Mouse (Mus musculus) testis, adult 2 months (tissue): ENCODE data around the gene Rcl1. TPM values are rescaled to one million over a fixed set of nuclear protein-coding genes. Genes with fewer than 3 reads are reported as not detected.

Experiments used
- H3K27ac ChIP-seq: fragments of 200-500 bp; 2 replicates; pipeline ENCODE4 v1.5.1; 2012; ENCODE audit warnings: low read depth, low read length; ENCODE audit not compliant: control insufficient read depth, insufficient read depth
- H3K27me3 ChIP-seq: fragments of 200-500 bp; 2 replicates; pipeline ENCODE4 v1.6.1; 2012; ENCODE audit warnings: mild to moderate bottlenecking, low read length, moderate library complexity; ENCODE audit not compliant: control insufficient read depth, insufficient read depth
- H3K36me3 ChIP-seq: fragments of 200-500 bp; 2 replicates; pipeline ENCODE4 v1.6.1; 2012; ENCODE audit warnings: mild to moderate bottlenecking, low read length; ENCODE audit not compliant: control insufficient read depth, insufficient read depth
- H3K4me1 ChIP-seq: fragments of 200-500 bp; 2 replicates; pipeline ENCODE4 v1.6.1; 2012; ENCODE audit warnings: low read length; ENCODE audit not compliant: control insufficient read depth, insufficient read depth
- H3K4me3 ChIP-seq: fragments of 200-500 bp; 2 replicates; pipeline ENCODE4 v1.5.1; 2012; ENCODE audit warnings: low read depth, mild to moderate bottlenecking, low read length, moderate library complexity, mixed read lengths; ENCODE audit not compliant: control insufficient read depth
- CTCF ChIP-seq: fragments of 200-500 bp; IDR thresholded peaks from 2 replicates; pipeline ENCODE4 v1.5.1; 2012; ENCODE audit warnings: low read depth, mild to moderate bottlenecking, inconsistent platforms, low read length, moderate library complexity; ENCODE audit not compliant: control insufficient read depth, insufficient read depth, insufficient replicate concordance
- POLR2A ChIP-seq: fragments of 200-500 bp; IDR thresholded peaks from 2 replicates; pipeline ENCODE4 v1.6.1; 2012; ENCODE audit warnings: low read depth, mild to moderate bottlenecking, inconsistent platforms, low read length, moderate library complexity; ENCODE audit not compliant: control insufficient read depth
- polyA plus RNA-seq: library from polyadenylated mRNA; depleted of rRNA; stranded (reverse); fragments of >200 nt; gene quantifications from 2 replicates; pipeline ENCODE4 v1.2.3, GENCODE M21; 2012

The Rcl1 gene
- polyA plus RNA-seq, 1 experiment, result 5.8 TPM

DNA sequence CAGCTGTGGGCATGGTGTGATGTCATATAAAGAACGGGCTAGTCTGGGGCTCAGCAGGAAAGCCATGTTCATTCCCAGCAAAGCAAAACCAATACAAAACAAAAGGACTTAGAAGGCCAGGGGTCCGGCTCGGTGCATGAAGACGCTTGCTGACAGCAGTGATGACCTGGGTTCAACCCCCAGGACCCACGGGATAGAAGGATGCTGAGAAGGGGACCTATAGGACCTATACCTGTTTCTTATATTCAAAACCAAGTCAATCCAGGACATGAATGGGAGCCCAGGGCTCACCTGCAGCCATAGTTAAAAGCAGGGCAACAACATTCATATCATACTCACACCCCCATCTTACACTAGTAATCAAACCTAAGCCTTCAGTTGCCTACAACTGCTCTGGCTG is 38.2 kb upstream of the Rcl1 start:
- TF ChIP-seq POLR2A (no peak), CTCF (no peak)
- Histone ChIP-seq H3K4me3 (no peak overlapping the region), H3K4me1 (peaks cover 11% of the 10 kb centered on the region), H3K27me3 (no peaks in the 10 kb centered on the region), H3K36me3 (no peaks in the 10 kb centered on the region), H3K27ac (no peak overlapping the region)

DNA sequence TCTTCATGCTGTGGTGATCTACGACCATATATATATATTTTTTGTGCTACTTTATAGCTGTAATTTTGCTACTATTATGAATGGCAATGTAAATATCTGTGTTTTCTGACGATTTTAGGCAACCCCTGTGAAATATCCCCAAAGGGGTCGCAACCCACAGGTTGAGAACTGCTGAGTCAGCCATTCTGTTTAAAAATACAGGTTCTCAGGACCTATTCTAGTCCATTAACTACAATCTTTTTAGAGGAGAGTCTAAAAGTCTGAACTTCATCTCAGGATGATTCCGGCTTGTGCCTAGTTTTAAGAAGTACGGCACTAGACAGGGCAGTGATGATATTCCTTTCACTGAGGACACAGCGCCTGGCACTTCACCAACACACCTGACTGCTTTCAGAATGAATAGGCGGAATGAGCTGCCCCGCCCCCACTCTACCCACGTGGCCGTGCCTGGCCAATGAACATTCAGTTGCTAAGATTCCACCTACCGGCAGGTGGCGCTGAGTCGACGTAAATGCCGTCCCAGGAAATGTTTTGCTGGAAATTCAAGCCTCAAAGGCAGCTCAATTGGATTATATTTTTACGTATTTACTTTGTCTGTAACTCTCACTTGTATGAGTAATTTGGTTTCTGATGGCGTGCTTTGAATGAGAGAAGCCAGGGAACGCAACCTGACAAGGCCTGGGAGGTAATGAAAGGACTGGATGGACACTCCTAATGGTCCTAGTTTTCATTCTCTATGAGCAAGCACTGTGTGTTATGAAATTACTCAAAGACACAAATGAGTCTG is 37.4 kb upstream of the Rcl1 start:
- Histone ChIP-seq H3K27ac (peak overlapping the region; percentile 75), H3K4me3 (peak overlapping the region; percentile 68; the same call in 1 of the 2 replicates), H3K4me1 (peaks cover 11% of the 10 kb centered on the region), H3K27me3 (no peaks in the 10 kb centered on the region), H3K36me3 (no peaks in the 10 kb centered on the region)
- TF ChIP-seq CTCF (peak; percentile 99), POLR2A (0 out of 2 replicates have a peak, but pooled peaks have one; percentile 31)

DNA sequence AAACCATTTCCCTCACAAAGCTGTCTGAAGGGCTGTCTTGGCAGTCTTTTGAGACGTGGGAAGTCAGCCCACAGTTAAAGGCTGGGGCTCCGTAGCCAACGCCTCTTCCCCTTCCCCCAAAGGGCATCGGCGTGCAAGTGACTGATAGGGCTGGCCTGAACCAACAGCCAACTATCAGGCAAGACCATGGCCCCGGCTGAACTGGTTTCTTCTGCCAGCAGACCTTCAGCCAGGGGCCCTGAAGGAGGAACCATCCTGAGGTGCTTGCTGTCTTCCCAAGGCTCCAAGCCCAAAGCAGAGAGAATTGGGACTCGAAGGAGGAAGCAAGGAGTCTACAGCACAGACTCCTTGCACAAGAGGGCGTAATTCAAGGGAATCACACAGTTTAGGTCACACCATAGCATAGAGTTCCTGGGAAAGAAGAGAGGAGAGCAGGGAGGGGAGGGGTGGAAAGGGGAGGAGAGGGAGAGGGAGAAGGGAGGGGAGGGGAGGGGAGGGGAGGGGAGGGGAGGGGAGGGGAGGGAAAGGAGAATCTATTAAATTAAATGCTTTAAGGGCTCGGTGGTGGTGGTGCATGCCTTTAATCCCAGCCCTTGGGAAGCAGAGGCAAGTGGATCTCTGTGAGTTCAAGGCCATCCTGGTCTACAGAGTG is 36.6 kb upstream of the Rcl1 start:
- no peak for TF ChIP-seq POLR2A
- TF ChIP-seq CTCF, result no peak

DNA sequence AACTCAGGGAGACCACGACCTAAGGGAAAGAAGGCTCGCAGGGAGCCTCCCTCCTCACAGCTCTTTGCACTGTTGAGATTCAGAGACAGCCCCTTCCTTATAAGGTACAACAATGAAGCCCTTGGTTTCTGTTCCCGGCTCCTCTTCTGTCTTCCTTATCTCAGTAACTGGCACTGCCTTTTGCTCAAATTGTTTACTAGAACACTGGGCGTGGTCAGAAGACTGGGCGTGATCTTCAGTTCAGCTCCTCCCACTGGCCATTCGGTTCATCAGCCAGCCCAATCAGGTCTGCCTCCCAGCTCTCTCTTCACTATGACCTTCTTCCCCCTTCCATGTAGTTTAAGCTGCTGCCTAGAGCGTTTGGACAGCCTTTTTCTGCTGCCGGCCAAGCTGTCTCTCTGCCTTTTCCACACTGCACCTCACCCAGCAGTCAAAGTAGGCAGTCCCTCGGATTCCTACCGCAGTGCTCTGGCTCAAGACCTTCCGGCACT is 34.1 kb upstream of the Rcl1 start:
- H3K27ac ChIP-seq, result peak overlapping the region; percentile 50
- H3K4me1 ChIP-seq, result peaks cover 11% of the 10 kb centered on the region
- TF ChIP-seq CTCF (no peak), POLR2A (0 out of 2 replicates have a peak, but pooled peaks have one; percentile 33)
- no peaks in the 10 kb centered on the region for H3K36me3 ChIP-seq
- H3K27me3 ChIP-seq, result no peaks in the 10 kb centered on the region
- H3K4me3 ChIP-seq, result peak overlapping the region; percentile 71

More for the DNA sequence above, 36.6 kb upstream of the Rcl1 start:
- peak overlapping the region; percentile 75 for H3K27ac ChIP-seq
- H3K36me3 ChIP-seq, result no peaks in the 10 kb centered on the region
- peaks cover 11% of the 10 kb centered on the region for H3K4me1 ChIP-seq
- H3K4me3 ChIP-seq, result peak overlapping the region; percentile 52
- no peaks in the 10 kb centered on the region for H3K27me3 ChIP-seq

DNA sequence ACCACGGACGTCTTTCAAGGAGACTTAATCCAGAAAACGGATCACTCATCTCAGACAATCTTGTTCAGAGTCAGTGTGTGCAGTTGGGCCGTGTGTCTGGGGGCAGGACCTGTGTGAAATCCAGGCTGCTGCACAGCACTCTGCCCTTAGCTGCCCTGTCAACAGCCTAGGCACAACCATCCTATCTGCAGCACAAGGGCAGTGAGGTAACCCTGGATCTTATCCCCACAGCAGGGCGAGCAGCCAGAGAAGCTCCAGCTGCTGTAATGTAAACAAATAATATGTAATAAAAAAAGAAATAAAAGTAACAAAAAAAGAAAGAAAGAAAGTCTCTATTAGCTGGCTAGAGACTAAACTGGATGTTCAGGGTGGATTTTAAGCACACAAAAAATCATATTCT is 32.0 kb upstream of the Rcl1 start:
- Histone ChIP-seq H3K4me3 (no peak overlapping the region), H3K27me3 (no peaks in the 10 kb centered on the region), H3K36me3 (no peaks in the 10 kb centered on the region), H3K27ac (no peak overlapping the region), H3K4me1 (peaks cover 11% of the 10 kb centered on the region)
- TF ChIP-seq POLR2A (no peak), CTCF (no peak)

DNA sequence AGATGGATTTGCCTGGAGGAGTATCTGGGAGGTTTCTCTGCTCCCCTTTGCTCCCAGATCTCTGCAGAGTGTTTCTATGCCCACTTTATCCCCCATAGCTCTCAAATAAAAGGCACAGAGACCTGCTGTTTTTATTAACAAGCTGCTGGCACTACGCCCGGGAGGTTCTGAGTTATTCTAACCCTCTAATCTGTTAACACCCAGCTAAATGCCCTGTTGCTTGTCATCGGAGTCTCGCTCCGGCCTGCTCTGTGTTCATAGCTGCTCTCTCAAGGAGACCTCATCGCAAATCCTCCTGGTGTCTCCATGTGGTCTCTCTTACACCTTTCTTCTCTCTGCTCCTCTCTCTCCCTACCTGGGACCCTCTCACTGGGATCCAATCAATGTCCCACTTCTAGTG is 26.4 kb upstream of the Rcl1 start:
- Histone ChIP-seq H3K4me1 (no peaks in the 10 kb centered on the region; the same call in 1 of the 2 replicates), H3K4me3 (no peak overlapping the region), H3K36me3 (no peaks in the 10 kb centered on the region), H3K27me3 (no peaks in the 10 kb centered on the region), H3K27ac (no peak overlapping the region)
- no peak for TF ChIP-seq CTCF
- no peak for TF ChIP-seq POLR2A

DNA sequence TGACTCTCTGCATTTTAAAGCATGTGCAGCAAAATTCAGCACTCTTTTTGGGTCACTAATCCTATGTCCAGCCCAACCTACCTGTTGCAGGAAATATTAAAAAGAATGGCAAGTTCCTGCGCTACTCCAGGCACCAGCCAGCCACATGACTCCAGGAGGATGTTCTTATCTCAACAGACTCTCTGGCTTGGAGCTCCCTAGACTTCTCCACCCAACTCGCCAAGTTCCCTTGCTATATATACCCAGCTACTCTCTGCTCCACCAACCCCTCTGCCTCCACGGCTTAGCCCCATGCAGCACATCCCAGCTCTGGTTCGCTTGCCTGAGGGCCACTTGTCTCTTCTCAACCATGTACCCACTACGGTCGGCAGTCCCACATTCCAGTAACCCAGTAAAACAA is 12.5 kb upstream of the Rcl1 start:
- Histone ChIP-seq H3K4me3 (no peak overlapping the region), H3K27ac (no peak overlapping the region), H3K4me1 (no peaks in the 10 kb centered on the region), H3K27me3 (no peaks in the 10 kb centered on the region), H3K36me3 (no peaks in the 10 kb centered on the region)
- TF ChIP-seq POLR2A (no peak), CTCF (no peak)
